Mouse (Mus musculus) telencephalon, adult 2 months (tissue): ENCODE measurements around the gene Rad9a.

Experiments used
- DNase-seq: peaks from one replicate; pipeline ENCODE4 v3.0.0-alpha.2; 2011; ENCODE audit warnings: low read depth, low spot score

Gene Rad9a

DNA sequence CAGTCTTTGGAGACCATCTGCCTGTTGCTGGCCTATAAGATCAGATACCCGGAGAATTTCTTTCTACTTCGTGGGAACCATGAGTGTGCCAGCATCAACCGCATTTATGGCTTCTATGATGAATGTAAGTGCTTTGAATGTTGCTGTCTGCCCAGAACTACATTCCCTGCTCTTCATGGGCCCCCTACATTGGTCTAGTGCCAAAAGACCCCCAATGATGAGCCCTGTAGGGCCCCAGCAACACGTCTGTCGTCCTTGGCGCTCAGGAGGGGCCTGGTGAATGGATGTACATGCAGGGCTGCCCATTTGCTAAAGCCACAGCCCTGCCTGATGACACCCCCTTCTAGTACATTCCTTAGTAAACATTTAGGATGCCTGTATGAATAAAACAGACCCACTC lies 8.3 kb downstream of the Rad9a start:
- no peak for DNase-seq

DNA sequence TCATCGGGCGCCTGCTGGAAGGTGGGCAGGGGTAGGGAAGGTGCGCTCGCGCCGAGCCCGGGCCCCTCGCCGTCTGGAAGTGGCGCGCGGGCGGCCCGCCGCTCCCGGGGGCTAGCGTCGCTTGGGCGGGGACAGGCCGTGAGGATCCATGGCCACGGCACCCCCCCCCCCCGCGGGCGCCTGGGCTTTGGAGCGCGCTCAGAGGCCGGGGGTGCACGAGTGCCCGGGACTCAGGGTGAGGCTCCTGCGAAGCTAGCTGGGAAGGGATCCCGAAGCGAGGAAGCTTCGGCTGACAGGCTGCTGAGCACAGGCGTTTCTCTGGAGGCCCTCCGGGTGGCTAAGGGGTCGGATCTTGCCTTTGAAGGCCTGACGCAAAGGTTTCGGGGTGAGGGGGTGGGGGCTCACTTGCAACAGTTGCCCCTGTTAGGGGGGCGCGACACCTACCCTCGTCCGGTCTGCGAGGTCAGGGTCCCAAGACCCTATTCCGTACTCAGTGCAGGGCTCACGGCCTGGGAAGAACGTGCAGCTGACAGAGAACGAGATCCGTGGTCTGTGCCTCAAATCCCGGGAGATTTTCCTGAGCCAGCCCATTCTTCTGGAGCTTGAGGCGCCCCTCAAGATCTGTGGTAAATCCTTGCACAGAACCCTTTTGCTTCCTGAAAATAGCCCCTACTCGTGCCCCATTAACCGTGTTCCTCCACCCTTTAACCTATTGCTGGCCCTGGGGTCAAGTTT lies 9.0 kb downstream of the Rad9a start:
- no peak for DNase-seq

DNA sequence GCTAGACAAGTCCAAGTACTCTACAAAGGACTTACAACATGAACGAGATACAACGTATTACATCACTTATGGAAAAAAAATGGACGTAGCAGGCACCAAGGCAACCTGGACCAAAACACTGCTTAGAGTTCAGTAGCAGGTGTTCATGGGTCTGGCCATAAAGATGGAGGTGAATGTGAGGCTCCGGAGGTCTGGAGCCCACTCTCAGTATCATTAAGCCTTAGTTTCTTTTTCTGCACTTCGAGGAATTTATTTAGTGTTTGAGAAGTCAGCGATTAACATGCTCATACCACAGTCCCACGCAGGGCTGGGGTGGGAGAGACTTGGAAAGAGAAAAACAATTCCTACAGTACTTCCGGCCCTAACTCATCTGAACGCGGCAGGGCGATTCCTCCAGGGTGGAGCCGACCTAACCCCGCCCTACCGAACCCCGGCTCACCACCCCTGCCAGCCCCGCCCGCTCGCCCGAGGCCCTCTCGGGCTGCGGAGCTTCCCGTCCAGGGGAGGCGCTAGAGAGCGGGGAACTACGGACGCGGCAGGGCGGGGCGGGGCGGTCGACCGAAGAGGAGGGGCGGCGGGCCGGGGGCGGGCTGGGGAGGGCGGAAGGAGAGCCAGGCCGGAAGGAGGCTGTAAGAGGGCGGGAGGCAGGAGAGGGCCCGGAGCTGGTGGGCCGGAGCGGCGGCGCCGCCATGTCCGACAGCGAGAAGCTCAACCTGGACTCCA lies 9.8 kb downstream of the Rad9a start, which contains the start of gene Ppp1ca:
Gene Ppp1ca (plus strand): TSS at position 538 of the 723 bp plus-strand sequence.
- peak; percentile 80 for DNase-seq

DNA sequence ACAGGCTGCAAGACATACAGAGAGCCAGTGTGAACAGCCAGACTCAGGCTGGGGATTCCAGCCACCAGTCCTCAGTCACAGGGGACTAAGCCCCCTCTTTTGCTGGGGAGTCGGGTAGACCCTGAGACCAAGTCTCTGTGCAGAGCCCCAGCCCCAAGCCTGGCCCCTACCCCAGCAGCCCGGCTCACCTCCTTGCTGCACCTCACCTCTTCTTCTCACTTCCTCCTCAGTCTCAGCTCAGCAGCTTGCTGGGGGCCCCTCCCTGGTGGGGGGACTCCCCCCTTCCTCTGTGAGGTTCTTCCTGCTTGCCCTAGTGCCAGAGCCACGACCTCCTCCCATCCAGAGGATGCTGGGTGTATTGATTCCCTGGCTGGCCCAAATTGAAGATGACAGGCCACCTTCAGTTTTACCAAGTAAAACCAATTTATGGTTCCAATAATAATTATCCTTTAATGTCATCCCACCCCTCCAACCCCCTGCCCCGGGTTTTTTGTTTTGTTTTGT lies 10.6 kb downstream of the Rad9a start, which contains the start of gene Tbc1d10c:
Gene Tbc1d10c (minus strand): TSS at position 454 of the 504 bp plus-strand sequence.
- no peak for DNase-seq

DNA sequence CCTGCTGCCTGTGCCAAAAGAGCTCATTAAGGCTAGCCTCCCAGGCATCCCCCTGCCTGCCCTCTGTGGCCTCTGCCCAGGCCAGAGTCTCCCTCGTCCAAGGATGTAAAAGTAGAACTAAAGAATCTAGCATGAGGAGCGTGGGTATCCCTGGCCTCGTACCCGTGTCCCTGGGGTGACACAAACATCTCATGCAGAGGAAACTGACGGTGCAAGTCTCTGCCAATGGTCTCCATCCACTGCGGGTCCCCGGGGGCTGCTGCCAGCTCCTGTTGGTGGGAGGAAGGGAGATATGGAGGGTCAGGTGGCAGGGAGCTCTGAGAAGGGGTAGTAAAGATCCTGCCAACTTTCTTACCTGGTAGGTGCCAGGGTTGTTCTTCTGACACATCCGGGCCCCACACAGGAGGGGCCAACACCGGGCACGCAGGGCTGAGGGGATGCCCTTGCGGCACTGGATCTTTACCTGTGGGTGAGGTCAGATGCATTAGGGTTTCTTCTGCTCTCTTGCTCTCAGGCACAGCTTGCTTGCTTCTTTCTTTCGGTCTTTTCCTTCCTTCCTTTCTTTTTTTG lies 12.3 kb downstream of the Rad9a start:
- DNase-seq, result no peak

DNA sequence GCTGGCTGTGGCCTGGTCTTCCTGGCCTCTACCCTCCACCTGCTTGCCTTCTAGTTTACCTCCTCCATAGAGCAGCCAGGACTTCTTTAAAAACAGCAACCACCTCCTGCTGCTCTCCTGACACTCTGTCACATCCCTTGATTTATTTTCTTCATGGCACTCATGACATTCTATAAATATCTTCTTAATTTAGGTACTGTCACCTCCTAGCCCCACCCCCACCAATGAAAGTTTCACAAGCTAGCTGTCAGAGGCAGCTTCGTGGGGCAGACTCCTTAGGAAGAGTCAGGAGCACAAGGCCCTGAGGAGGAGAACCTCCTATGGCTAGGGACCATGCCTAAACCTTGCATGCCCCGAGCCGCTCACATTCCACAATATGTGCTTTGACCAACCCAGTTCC lies 14.2 kb downstream of the Rad9a start:
- DNase-seq, result no peak

DNA sequence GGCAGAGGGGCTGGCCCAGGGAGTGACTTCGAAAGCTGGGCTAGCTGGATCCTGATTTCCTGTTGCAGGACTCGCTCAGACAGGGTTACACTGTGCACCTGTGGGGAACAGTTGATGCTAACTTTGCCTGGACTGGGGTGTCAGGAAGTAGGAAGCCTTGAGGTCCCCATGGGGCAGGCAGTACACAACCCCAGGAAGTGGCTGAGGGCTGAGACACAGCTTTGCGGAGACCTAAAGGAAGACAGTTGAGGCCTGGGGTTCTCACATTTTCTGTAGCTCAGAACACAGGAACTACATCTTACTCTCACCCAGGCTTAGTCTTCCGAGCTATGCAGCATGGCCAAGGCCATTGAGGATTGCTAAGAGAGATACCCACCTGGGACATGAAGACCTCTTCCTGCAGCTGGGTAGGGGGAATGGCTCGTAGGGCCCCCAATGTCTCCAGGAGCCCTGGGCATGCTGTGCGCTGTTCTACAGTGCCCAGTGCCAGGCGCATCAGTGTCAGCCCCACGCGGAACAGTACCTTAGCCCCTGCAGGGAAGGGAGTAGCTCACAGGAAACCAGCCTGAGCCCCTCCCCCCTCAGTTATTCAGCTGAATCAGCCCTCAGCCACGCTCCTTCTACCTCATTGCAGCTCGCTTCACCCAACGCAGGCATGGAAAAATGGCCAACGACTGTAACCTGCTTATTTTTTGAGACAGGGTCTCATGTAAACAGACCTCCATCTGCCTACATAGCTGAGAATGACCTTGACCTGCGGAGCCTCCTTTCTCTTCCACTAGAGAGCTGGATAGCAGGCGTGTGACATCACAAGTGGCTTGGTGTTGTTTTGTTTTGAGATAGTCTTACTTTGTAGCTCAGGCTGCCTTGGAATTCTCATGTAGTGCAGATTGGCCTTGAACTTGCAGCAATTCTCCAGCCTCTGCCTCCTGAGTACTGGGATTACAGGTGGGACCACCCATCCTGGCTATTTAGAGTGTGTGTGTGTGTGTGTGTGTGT lies 16.2 kb downstream of the Rad9a start:
- DNase-seq, result no peak

DNA sequence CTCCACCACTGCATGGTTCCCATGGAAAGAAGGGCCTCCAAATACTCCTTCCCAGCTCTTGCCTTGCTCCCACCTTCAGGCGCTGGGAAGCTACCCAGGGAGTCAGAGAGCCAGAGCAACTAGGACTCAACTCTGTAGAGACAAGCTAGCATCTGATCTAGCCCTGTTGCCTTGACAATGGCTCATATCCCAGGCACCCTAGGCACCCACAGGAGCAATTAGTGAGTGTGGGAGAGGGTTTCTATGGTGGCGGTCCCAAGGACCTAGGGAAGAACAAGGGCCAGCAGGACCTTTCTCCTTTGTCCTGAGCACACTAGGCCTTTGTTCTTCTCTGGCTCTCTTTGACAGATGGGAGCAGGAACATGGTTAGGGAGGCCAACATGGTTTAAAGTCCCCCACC lies 17.8 kb downstream of the Rad9a start:
- DNase-seq, result no peak

DNA sequence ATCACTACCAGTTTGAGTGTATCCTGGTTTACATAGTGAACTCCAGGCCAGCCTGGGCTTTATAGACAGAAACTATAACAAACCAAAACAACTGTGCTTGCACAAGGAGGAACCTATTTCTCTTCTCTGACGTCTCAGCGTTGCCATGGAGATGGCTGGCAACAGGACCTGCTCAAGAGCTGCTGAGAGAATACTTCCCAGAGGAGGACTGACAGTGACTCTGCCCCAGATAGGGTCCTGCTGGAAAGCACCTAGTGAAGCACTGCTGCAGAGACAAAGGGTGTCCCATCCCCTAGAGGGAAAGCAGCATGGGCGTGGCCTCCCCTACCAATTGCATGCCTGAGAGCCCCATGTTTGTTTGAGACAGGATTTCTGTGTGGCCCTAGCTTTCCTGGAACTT lies 19.6 kb downstream of the Rad9a start:
- peak; percentile 79 for DNase-seq

DNA sequence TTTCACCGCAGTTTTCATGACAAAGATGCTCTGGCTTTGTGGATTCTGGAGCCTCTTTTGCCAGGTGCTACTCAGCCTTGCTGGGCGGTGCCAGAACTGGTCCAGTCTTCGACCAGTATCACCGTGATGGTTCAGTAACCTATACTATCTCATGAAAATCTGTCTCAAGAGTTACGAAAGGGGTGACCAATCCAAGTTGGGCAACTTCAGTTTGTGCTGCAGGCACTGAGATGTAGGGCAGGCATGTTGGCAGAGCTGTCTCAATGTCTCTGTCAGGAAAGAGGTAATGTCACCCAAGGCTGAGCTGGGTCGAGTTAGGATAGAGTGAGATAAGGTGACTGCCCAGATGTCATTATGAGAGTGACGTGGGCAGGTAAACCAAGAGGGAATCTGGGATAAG lies 21.1 kb downstream of the Rad9a start:
- DNase-seq, result no peak

DNA sequence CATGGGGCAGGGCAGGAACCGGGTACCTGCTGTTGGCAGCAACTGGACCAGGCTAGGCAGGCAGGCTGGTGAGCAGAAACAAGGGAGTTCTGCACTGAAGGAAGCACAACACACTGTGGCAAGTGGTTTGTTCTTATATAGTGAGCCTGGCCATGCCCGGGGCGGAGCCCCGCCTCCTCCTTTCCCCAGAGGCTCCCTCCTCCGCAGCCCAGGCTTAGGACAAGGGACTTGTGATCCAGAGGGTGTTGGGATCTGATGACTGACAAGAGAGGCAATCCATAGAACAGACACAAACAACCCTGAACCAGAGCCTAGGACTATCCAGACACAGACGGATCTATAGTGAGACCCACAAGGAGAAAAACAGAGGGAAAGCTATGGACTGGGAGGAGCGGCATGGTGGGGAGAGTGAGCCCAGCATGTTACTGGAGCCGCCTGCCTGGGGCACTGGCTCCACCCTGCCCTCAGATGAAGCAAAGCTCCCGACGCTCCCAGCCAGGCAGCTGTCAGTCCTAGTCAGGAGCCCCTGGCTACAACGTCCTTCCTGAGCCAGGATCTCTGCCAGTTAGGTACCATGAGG lies 26.0 kb downstream of the Rad9a start, which contains the start of gene Carns1:
Gene Carns1 (minus strand): TSS at position 112 of the 580 bp plus-strand sequence.
- DNase-seq, result no peak

DNA sequence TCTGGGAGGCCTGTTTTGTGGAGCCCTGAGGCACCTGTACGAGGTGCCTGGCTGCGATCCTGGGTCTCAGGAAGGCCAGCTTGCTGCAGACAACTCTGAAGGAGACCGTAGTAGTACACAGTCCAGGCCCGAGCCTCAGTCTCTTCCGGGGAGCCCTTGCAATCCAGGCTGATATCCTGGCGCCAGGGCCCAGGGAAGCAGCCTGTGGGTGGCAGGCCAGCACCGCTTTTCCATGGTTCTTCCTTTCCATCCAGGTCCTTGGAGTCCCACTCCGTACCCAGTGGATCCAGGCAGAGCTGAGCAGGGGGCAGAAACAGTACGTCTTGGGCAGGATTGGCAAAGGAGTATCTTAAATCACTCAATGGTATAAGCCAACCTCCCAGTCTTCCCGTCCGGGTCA lies 28.5 kb downstream of the Rad9a start:
- DNase-seq, result no peak

DNA sequence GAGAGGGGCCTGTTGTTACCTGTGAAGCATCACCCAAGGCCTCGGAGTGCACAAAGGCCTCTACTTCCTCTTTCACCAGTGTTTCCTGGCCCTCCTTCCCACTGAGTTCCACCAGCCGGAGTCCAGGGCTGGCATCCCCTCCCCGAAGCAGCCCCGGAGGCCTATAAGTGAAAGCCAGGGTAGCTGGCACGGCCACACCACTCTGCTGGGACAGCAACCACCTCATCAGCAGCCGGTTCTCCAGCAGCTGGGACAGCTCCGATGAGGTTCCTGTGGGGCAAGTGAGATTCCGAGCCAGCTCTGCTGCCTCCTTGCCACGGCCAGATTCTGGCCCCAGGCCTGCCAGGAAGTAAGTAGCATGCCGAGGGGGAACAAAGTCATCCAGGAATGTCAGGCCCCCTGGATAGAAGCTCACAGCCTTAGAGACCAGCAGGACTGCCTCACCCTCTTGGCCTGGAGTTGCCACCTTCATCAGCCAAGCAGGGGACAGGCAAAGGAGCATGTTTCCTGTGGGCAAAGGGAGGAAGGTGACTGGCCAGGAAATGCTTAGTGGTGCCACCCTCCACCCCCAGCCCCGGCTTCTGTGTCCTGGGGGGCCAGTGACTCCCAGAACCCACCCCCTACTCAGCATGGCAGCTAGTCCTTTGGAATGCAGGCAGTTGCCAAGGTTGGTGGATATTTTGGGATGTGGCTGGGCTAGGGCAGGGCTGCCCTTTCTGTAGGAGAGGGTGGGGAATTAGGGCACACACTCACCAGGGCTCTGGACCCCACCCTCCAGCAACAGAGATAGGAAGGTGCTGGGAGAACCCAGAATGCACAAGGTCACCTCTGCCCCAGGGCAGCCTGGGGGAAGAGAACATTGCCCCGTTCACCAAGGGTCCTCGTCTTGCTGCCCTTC lies 29.8 kb downstream of the Rad9a start:
- no peak for DNase-seq

DNA sequence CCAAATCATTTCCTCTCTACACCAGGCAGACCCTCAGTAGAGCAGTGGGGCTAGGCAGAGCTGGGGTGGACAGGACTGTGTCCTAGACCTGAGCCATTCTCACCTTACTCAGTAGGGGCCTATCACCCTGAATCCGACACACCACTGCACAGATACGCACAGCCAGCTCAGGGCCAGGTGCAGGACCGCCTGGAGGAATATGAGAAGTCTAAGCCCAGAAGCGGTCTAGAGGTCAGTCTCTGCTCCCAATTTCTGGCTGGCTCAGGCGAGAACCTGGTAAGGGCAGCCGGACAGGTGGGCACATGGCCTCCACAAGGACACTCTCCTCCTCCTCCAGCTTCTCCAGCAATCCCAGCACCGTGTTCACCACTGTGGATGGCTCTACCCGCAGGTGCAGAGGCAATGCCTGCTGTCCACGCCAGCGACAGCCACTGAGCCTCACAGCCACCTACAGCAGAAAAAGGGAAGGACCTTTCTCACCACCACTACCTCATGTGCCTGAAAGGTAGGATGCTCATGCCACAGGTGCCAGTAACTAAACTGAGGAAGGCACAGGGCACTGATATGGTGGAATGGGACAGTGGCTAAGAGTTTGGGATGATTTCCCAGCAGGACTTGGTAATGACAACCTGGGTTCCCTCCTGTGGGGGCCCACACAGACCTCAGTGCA lies 30.6 kb downstream of the Rad9a start:
- DNase-seq, result no peak

DNA sequence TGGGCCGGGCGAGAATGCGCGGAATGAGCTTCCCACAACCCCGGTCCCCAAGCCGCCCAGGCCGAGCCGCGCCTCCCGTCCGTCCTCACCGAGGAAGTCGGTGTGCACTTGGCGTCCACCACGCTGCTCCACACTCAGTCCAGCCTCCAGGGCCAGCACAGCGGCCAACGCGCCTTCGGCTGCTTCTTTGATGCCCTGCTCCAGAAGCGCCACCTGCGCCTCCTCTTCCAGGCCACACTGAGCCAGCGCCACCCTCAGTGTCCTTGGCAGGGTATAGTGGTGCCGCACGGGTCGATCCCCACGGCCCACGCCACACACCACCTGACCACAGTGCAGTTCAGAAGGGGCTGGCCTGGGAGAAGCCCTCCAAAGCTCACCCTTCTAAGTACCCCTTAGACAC lies 31.7 kb downstream of the Rad9a start:
- DNase-seq, result no peak

DNA sequence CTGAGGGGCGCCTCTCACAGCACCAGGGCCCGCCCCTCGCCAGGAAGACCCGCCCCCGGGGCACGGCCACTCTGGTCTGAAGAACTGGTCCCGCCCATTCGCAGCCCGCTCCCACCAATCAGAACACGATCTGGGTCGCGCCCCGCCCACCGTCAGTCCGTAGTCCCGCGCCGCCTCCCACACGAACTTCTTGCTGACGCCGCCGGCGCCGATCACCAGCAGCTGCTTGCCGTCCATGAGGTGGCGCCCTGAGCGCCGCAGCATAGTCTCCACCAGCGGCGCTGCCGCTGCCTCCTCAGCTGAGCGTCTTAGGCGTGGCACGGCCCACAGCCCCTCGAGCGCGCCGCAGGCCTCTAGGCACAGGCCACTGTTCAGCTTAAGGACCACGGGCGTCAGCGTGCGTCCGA lies 32.1 kb downstream of the Rad9a start:
- peak; percentile 97 for DNase-seq

DNA sequence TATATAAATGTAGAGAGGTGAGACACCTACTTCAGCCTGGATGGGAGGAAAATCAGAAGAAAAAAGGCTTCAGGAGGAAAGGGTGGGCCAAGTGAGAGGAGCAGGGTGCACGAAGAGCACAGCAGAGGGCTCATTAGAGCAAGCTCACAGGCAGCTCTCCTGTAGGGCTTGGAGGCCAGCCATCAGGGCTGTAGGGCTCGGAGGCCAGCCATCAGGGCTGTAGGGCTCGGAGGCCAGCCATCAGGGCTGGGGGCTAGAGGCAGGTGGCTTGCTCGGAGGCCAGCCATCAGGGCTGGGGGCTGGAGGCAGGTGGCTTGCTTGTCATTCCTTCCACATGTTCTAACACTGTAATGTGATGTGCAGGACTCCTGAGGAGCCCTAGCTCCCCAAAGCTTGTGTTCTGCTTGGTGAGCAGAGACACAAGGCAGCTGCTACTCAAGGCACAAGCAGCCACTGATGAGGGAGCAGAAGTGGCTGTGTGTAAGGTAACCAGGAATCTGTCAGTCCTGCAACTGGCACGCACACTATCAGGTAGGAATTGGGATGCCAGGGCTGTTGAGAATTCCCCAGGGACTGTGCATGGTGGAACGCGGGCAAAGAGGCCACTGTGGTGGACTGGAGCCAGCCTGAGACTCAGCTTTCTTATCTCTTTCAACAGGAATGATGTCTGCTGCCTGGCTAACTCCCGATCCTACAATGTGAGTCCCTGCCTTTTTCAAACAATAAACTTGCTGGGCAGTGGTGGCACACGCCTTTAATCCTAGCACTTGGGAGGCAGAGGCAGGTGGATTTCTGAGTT lies 34.6 kb downstream of the Rad9a start:
- no peak for DNase-seq

DNA sequence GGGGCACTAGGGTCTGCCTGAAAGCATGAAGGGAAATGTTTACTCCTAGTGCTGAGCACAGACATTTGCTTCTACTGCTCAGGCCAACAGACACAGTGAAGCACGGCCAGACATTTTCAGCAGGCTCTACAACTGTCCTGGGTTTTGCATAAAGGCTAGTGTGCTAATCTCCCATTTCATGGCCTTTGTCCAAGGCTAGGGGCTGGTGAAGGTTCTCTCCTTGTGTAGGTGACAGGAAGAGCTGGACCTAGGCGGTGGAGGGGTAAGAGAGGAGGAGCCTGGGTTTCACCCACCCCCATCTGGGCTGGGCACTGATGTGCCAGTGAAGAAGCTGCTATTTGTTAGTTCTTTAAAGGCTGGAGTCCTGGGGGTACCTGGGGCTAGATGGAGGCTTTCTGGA lies 36.7 kb downstream of the Rad9a start:
- DNase-seq, result no peak
